Mouse (Mus musculus) cortical plate, adult 2 months (tissue): ENCODE results near the gene Bcr.

ENCODE experiments used
- CTCF ChIP-seq: fragments of 200-500 bp; IDR thresholded peaks from 2 replicates; pipeline ENCODE4 v1.5.1; 2011; ENCODE audit warnings: mild to moderate bottlenecking, control low read depth, low read length; ENCODE audit not compliant: insufficient read depth; ENCODE audit errors: extremely low read depth
- POLR2A ChIP-seq: fragments of 200-500 bp; IDR thresholded peaks from 2 replicates; pipeline ENCODE4 v1.6.1; 2011; ENCODE audit warnings: mild to moderate bottlenecking, low read length, control low read depth; ENCODE audit not compliant: insufficient read depth; ENCODE audit errors: extremely low read depth

GRCm38 (mm10) chr10:75075665-75076064, 15.3 kb downstream of the Bcr start:
- TF ChIP-seq CTCF (no peak), POLR2A (no peak)
